Mouse (Mus musculus): ENCODE results near the gene Abca1. TPM values are rescaled to one million over a fixed set of nuclear protein-coding genes. Genes with fewer than 3 reads are reported as not detected.
A peak's percentile ranks its signal among the peaks of the same experiment; 100 is the strongest.

Gene Abca1
- polyA plus RNA-seq (2014; fragmentation: Nextera tagmentation; extraction: Ambion mirVana), result 6.1 and 7.5 TPM in 2 replicates

GRCm38 (mm10) chr4:53159767-53160166 lies at the start of gene Abca1:
Gene Abca1, minus strand, starts transcription at chr4:53159895.
- H3K9ac ChIP-seq (ENCODE audit: low read depth, low read length), result peak within 1 kb of the TSS; percentile 52
- H3K9me3 ChIP-seq (ENCODE audit: control insufficient read depth, low read length), result no peaks in the 10 kb centered on the region
- peak; percentile 95 for DNase-seq (ENCODE audit: low spot score)
- no peaks in the 10 kb centered on the region for H3K27me3 ChIP-seq (ENCODE audit: control insufficient read depth, insufficient read depth, low read length)
- H3K4me3 ChIP-seq (ENCODE audit: low read depth, low read length), result peak within 1 kb of the TSS; percentile 44
- peak; percentile 96 for ATAC-seq (ENCODE audit: low FRiP score)
- H3K36me3 ChIP-seq (ENCODE audit: control insufficient read depth, insufficient read depth, low read length), result no peaks in the 10 kb centered on the region
- under 1% methylated on average over 37 of the region's 37 CpGs for WGBS
- no peak within 1 kb of the TSS for H3K27ac ChIP-seq (ENCODE audit: low read depth, low read length)
- no peaks in the 10 kb centered on the region for H3K4me1 ChIP-seq (replicated peaks; ENCODE audit: control insufficient read depth, insufficient read depth, low read length)
- H3K4me2 ChIP-seq (replicated peaks; ENCODE audit: low read depth, low read length), result peak within 1 kb of the TSS; percentile 56

GRCm38 (mm10) chr4:53204482-53204881 lies 44.8 kb upstream of the Abca1 start:
- Histone ChIP-seq H3K36me3 (ENCODE audit: control insufficient read depth, insufficient read depth, low read length) (no peaks in the 10 kb centered on the region), H3K9ac (ENCODE audit: low read depth, low read length) (no peak overlapping the region), H3K4me1 (replicated peaks; ENCODE audit: control insufficient read depth, insufficient read depth, low read length) (no peaks in the 10 kb centered on the region), H3K9me3 (ENCODE audit: control insufficient read depth, low read length) (no peaks in the 10 kb centered on the region), H3K27ac (ENCODE audit: low read depth, low read length) (no peak overlapping the region), H3K27me3 (ENCODE audit: control insufficient read depth, insufficient read depth, low read length) (no peaks in the 10 kb centered on the region), H3K4me3 (ENCODE audit: low read depth, low read length) (no peak overlapping the region), H3K4me2 (replicated peaks; ENCODE audit: low read depth, low read length) (no peak overlapping the region)
- DNase-seq (ENCODE audit: low spot score) (peak; percentile 43), ATAC-seq (ENCODE audit: low FRiP score) (peak; percentile 77)
- 48% methylated on average over 7 of the region's 7 CpGs for WGBS

GRCm38 (mm10) chr4:53203595-53204400 lies 44.1 kb upstream of the Abca1 start:
- DNase-seq (ENCODE audit: low spot score) (peak; percentile 37), ATAC-seq (ENCODE audit: low FRiP score) (peak; percentile 61; the same call in 1 of the 2 replicates)
- Histone ChIP-seq H3K27me3 (ENCODE audit: control insufficient read depth, insufficient read depth, low read length) (no peaks in the 10 kb centered on the region), H3K9ac (ENCODE audit: low read depth, low read length) (no peak overlapping the region), H3K4me2 (replicated peaks; ENCODE audit: low read depth, low read length) (no peak overlapping the region), H3K9me3 (ENCODE audit: control insufficient read depth, low read length) (no peaks in the 10 kb centered on the region), H3K27ac (ENCODE audit: low read depth, low read length) (no peak overlapping the region), H3K4me1 (replicated peaks; ENCODE audit: control insufficient read depth, insufficient read depth, low read length) (no peaks in the 10 kb centered on the region), H3K36me3 (ENCODE audit: control insufficient read depth, insufficient read depth, low read length) (no peaks in the 10 kb centered on the region), H3K4me3 (ENCODE audit: low read depth, low read length) (no peak overlapping the region)
- WGBS, result 68% methylated on average over 15 of the region's 15 CpGs

GRCm38 (mm10) chr4:53200276-53200675 lies 40.6 kb upstream of the Abca1 start:
- no peak overlapping the region for H3K9ac ChIP-seq (ENCODE audit: low read depth, low read length)
- no peaks in the 10 kb centered on the region for H3K36me3 ChIP-seq (ENCODE audit: control insufficient read depth, insufficient read depth, low read length)
- no peak overlapping the region for H3K4me3 ChIP-seq (ENCODE audit: low read depth, low read length)
- no peaks in the 10 kb centered on the region for H3K9me3 ChIP-seq (ENCODE audit: control insufficient read depth, low read length)
- no peak for ATAC-seq (ENCODE audit: low FRiP score)
- no peaks in the 10 kb centered on the region for H3K4me1 ChIP-seq (replicated peaks; ENCODE audit: control insufficient read depth, insufficient read depth, low read length)
- H3K4me2 ChIP-seq (replicated peaks; ENCODE audit: low read depth, low read length), result no peak overlapping the region
- H3K27me3 ChIP-seq (ENCODE audit: control insufficient read depth, insufficient read depth, low read length), result no peaks in the 10 kb centered on the region
- H3K27ac ChIP-seq (ENCODE audit: low read depth, low read length), result no peak overlapping the region
- DNase-seq (ENCODE audit: low spot score), result no peak
- 85% methylated on average over 1 of the region's 1 CpGs for WGBS

GRCm38 (mm10) chr4:53197842-53198241 lies 38.1 kb upstream of the Abca1 start:
- H3K27ac ChIP-seq (ENCODE audit: low read depth, low read length), result no peak overlapping the region
- no peaks in the 10 kb centered on the region for H3K9me3 ChIP-seq (ENCODE audit: control insufficient read depth, low read length)
- no peaks in the 10 kb centered on the region for H3K27me3 ChIP-seq (ENCODE audit: control insufficient read depth, insufficient read depth, low read length)
- no peak overlapping the region for H3K4me3 ChIP-seq (ENCODE audit: low read depth, low read length)
- WGBS, result 91% methylated on average over 4 of the region's 4 CpGs
- ATAC-seq (ENCODE audit: low FRiP score), result no peak
- DNase-seq (ENCODE audit: low spot score), result no peak
- H3K4me2 ChIP-seq (replicated peaks; ENCODE audit: low read depth, low read length), result no peak overlapping the region
- H3K9ac ChIP-seq (ENCODE audit: low read depth, low read length), result no peak overlapping the region
- H3K4me1 ChIP-seq (replicated peaks; ENCODE audit: control insufficient read depth, insufficient read depth, low read length), result no peaks in the 10 kb centered on the region
- H3K36me3 ChIP-seq (ENCODE audit: control insufficient read depth, insufficient read depth, low read length), result no peaks in the 10 kb centered on the region

- Histone ChIP-seq H3K36me3 (ENCODE audit: control insufficient read depth, insufficient read depth, low read length) (no peaks in the 10 kb centered on the region), H3K9ac (ENCODE audit: low read depth, low read length) (no peak overlapping the region), H3K27me3 (ENCODE audit: control insufficient read depth, insufficient read depth, low read length) (no peaks in the 10 kb centered on the region), H3K9me3 (ENCODE audit: control insufficient read depth, low read length) (no peaks in the 10 kb centered on the region), H3K27ac (ENCODE audit: low read depth, low read length) (no peak overlapping the region), H3K4me1 (replicated peaks; ENCODE audit: control insufficient read depth, insufficient read depth, low read length) (no peaks in the 10 kb centered on the region), H3K4me3 (ENCODE audit: low read depth, low read length) (peak overlapping the region; percentile 34), H3K4me2 (replicated peaks; ENCODE audit: low read depth, low read length) (peak overlapping the region; percentile 28; the same call in 1 of the 2 replicates)
- DNase-seq (ENCODE audit: low spot score) (peak; percentile 93), ATAC-seq (ENCODE audit: low FRiP score) (peak; percentile 98)
- WGBS, result 17% methylated on average over 24 of the region's 24 CpGs
Observed at GRCm38 (mm10) chr4:53196058-53196771, 36.5 kb upstream of the Abca1 start.

- DNase-seq (ENCODE audit: low spot score), result no peak
- Histone ChIP-seq H3K36me3 (ENCODE audit: control insufficient read depth, insufficient read depth, low read length) (no peaks in the 10 kb centered on the region), H3K27ac (ENCODE audit: low read depth, low read length) (no peak overlapping the region), H3K9me3 (ENCODE audit: control insufficient read depth, low read length) (no peaks in the 10 kb centered on the region), H3K4me2 (replicated peaks; ENCODE audit: low read depth, low read length) (no peak overlapping the region), H3K4me1 (replicated peaks; ENCODE audit: control insufficient read depth, insufficient read depth, low read length) (no peaks in the 10 kb centered on the region), H3K4me3 (ENCODE audit: low read depth, low read length) (no peak overlapping the region), H3K27me3 (ENCODE audit: control insufficient read depth, insufficient read depth, low read length) (no peaks in the 10 kb centered on the region), H3K9ac (ENCODE audit: low read depth, low read length) (no peak overlapping the region)
- 48% methylated on average over 4 of the region's 4 CpGs for WGBS
- no peak for ATAC-seq (ENCODE audit: low FRiP score)
Observed at GRCm38 (mm10) chr4:53187071-53187470, 27.4 kb upstream of the Abca1 start.

- H3K27ac ChIP-seq (ENCODE audit: low read depth, low read length), result no peak overlapping the region
- WGBS, result 71% methylated on average over 4 of the region's 4 CpGs
Observed at GRCm38 (mm10) chr4:53186573-53186972, 26.9 kb upstream of the Abca1 start.

More at GRCm38 (mm10) chr4:53186573-53186972, 26.9 kb upstream of the Abca1 start:
- Histone ChIP-seq H3K9ac (ENCODE audit: low read depth, low read length) (no peak overlapping the region), H3K36me3 (ENCODE audit: control insufficient read depth, insufficient read depth, low read length) (no peaks in the 10 kb centered on the region), H3K4me2 (replicated peaks; ENCODE audit: low read depth, low read length) (no peak overlapping the region), H3K4me3 (ENCODE audit: low read depth, low read length) (no peak overlapping the region), H3K27me3 (ENCODE audit: control insufficient read depth, insufficient read depth, low read length) (no peaks in the 10 kb centered on the region), H3K4me1 (replicated peaks; ENCODE audit: control insufficient read depth, insufficient read depth, low read length) (no peaks in the 10 kb centered on the region), H3K9me3 (ENCODE audit: control insufficient read depth, low read length) (no peaks in the 10 kb centered on the region)
- DNase-seq (ENCODE audit: low spot score) (no peak), ATAC-seq (ENCODE audit: low FRiP score) (no peak)
